Mouse (Mus musculus): Measurements from ENCODE around the gene Dpp10. TPM values are rescaled to one million over a fixed set of nuclear protein-coding genes. Genes with fewer than 3 reads are reported as not detected.

Dpp10 gene
- polyA plus RNA-seq, 1 experiment from 2014 or later: 0.05 TPM

GRCm38 (mm10) chr1:123927278-123928002, 117.9 kb downstream of the Dpp10 start:
- Histone ChIP-seq H3K27ac (ENCODE audit: low read length) (no peak overlapping the region), H3K4me3 (ENCODE audit: low read depth, low read length) (no peak overlapping the region), H3K36me3 (ENCODE audit: control insufficient read depth, insufficient read depth) (no peaks in the 10 kb centered on the region), H3K27me3 (ENCODE audit: control insufficient read depth, insufficient read depth, low read depth, low read length) (no peaks in the 10 kb centered on the region), H3K4me2 (ENCODE audit: low read depth, low read length) (no peak overlapping the region), H3K9me3 (replicated peaks; ENCODE audit: control insufficient read depth, low read length) (no peaks in the 10 kb centered on the region), H3K9ac (ENCODE audit: low read depth, low read length) (no peak overlapping the region), H3K4me1 (ENCODE audit: control insufficient read depth, low read depth, low read length) (no peaks in the 10 kb centered on the region)
- ATAC-seq (ENCODE audit: low read depth): no peak

- no peaks in the 10 kb centered on the region for H3K4me1 ChIP-seq (ENCODE audit: control insufficient read depth, low read depth, low read length)
- no peak for ATAC-seq (ENCODE audit: low read depth)
- no peaks in the 10 kb centered on the region for H3K9me3 ChIP-seq (replicated peaks; ENCODE audit: control insufficient read depth, low read length)
- no peaks in the 10 kb centered on the region for H3K36me3 ChIP-seq (ENCODE audit: control insufficient read depth, insufficient read depth)
- no peak overlapping the region for H3K9ac ChIP-seq (ENCODE audit: low read depth, low read length)
- H3K27ac ChIP-seq (ENCODE audit: low read length): no peak overlapping the region
- H3K4me2 ChIP-seq (ENCODE audit: low read depth, low read length): no peak overlapping the region
- no peaks in the 10 kb centered on the region for H3K27me3 ChIP-seq (ENCODE audit: control insufficient read depth, insufficient read depth, low read depth, low read length)
- WGBS (ENCODE audit: insufficient replicate concordance): 31% methylated on average over 1 of the region's 1 CpGs
- H3K4me3 ChIP-seq (ENCODE audit: low read depth, low read length): no peak overlapping the region
Observed at GRCm38 (mm10) chr1:123924905-123925304, 120.5 kb downstream of the Dpp10 start.

GRCm38 (mm10) chr1:123923907-123924306, 121.5 kb downstream of the Dpp10 start:
- Histone ChIP-seq H3K9me3 (replicated peaks; ENCODE audit: control insufficient read depth, low read length) (no peaks in the 10 kb centered on the region), H3K27me3 (ENCODE audit: control insufficient read depth, insufficient read depth, low read depth, low read length) (no peaks in the 10 kb centered on the region), H3K4me2 (ENCODE audit: low read depth, low read length) (no peak overlapping the region), H3K36me3 (ENCODE audit: control insufficient read depth, insufficient read depth) (no peaks in the 10 kb centered on the region), H3K4me1 (ENCODE audit: control insufficient read depth, low read depth, low read length) (no peaks in the 10 kb centered on the region), H3K27ac (ENCODE audit: low read length) (no peak overlapping the region), H3K4me3 (ENCODE audit: low read depth, low read length) (no peak overlapping the region), H3K9ac (ENCODE audit: low read depth, low read length) (no peak overlapping the region)
- 59% methylated on average over 2 of the region's 2 CpGs for WGBS (ENCODE audit: insufficient replicate concordance)
- ATAC-seq (ENCODE audit: low read depth): no peak

- Histone ChIP-seq H3K27ac (ENCODE audit: low read length) (no peak overlapping the region), H3K27me3 (ENCODE audit: control insufficient read depth, insufficient read depth, low read depth, low read length) (no peaks in the 10 kb centered on the region), H3K4me3 (ENCODE audit: low read depth, low read length) (no peak overlapping the region), H3K9me3 (replicated peaks; ENCODE audit: control insufficient read depth, low read length) (no peaks in the 10 kb centered on the region), H3K36me3 (ENCODE audit: control insufficient read depth, insufficient read depth) (no peaks in the 10 kb centered on the region), H3K4me1 (ENCODE audit: control insufficient read depth, low read depth, low read length) (no peaks in the 10 kb centered on the region), H3K9ac (ENCODE audit: low read depth, low read length) (no peak overlapping the region), H3K4me2 (ENCODE audit: low read depth, low read length) (no peak overlapping the region)
- WGBS (ENCODE audit: insufficient replicate concordance): 79% methylated on average over 1 of the region's 1 CpGs
- no peak for ATAC-seq (ENCODE audit: low read depth)
Observed at GRCm38 (mm10) chr1:123919606-123920005, 125.8 kb downstream of the Dpp10 start.

- H3K36me3 ChIP-seq (ENCODE audit: control insufficient read depth, insufficient read depth): no peaks in the 10 kb centered on the region
- no peaks in the 10 kb centered on the region for H3K27me3 ChIP-seq (ENCODE audit: control insufficient read depth, insufficient read depth, low read depth, low read length)
- ATAC-seq (ENCODE audit: low read depth): no peak
- H3K4me3 ChIP-seq (ENCODE audit: low read depth, low read length): no peak overlapping the region
- H3K9ac ChIP-seq (ENCODE audit: low read depth, low read length): no peak overlapping the region
- no peaks in the 10 kb centered on the region for H3K9me3 ChIP-seq (replicated peaks; ENCODE audit: control insufficient read depth, low read length)
- WGBS (ENCODE audit: insufficient replicate concordance): 58% methylated on average over 5 of the region's 5 CpGs
- no peak overlapping the region for H3K27ac ChIP-seq (ENCODE audit: low read length)
- no peaks in the 10 kb centered on the region for H3K4me1 ChIP-seq (ENCODE audit: control insufficient read depth, low read depth, low read length)
- no peak overlapping the region for H3K4me2 ChIP-seq (ENCODE audit: low read depth, low read length)
Observed at GRCm38 (mm10) chr1:123902628-123903027, 142.7 kb downstream of the Dpp10 start.

- ATAC-seq (ENCODE audit: low read depth): no peak
- Histone ChIP-seq H3K9me3 (replicated peaks; ENCODE audit: control insufficient read depth, low read length) (no peaks in the 10 kb centered on the region), H3K4me3 (ENCODE audit: low read depth, low read length) (no peak overlapping the region), H3K4me1 (ENCODE audit: control insufficient read depth, low read depth, low read length) (no peaks in the 10 kb centered on the region), H3K27ac (ENCODE audit: low read length) (no peak overlapping the region), H3K36me3 (ENCODE audit: control insufficient read depth, insufficient read depth) (no peaks in the 10 kb centered on the region), H3K4me2 (ENCODE audit: low read depth, low read length) (no peak overlapping the region), H3K9ac (ENCODE audit: low read depth, low read length) (no peak overlapping the region), H3K27me3 (ENCODE audit: control insufficient read depth, insufficient read depth, low read depth, low read length) (no peaks in the 10 kb centered on the region)
- 58% methylated on average over 4 of the region's 4 CpGs for WGBS (ENCODE audit: insufficient replicate concordance)
Observed at GRCm38 (mm10) chr1:123901218-123901617, 144.1 kb downstream of the Dpp10 start.

- 36% methylated on average over 1 of the region's 1 CpGs for WGBS (ENCODE audit: insufficient replicate concordance)
Observed at GRCm38 (mm10) chr1:123887243-123887642, 158.1 kb downstream of the Dpp10 start.

GRCm38 (mm10) chr1:123846881-123847280, 198.5 kb downstream of the Dpp10 start:
- 75% methylated on average over 3 of the region's 3 CpGs for whole genome bisulfite sequencing (ENCODE audit: insufficient replicate concordance)
- H3K27ac ChIP-seq (ENCODE audit: low read length): no peak overlapping the region
- H3K36me3 ChIP-seq (ENCODE audit: control insufficient read depth, insufficient read depth): no peaks in the 10 kb centered on the region
- no peaks in the 10 kb centered on the region for H3K9me3 ChIP-seq (replicated peaks; ENCODE audit: control insufficient read depth, low read length)
- H3K9ac ChIP-seq (ENCODE audit: low read depth, low read length): no peak overlapping the region
- H3K27me3 ChIP-seq (ENCODE audit: control insufficient read depth, insufficient read depth, low read depth, low read length): no peaks in the 10 kb centered on the region
- no peak overlapping the region for H3K4me3 ChIP-seq (ENCODE audit: low read depth, low read length)
- H3K4me2 ChIP-seq (ENCODE audit: low read depth, low read length): no peak overlapping the region
- no peaks in the 10 kb centered on the region for H3K4me1 ChIP-seq (ENCODE audit: control insufficient read depth, low read depth, low read length)
- ATAC-seq (ENCODE audit: low read depth): no peak

More at GRCm38 (mm10) chr1:123887243-123887642, 158.1 kb downstream of the Dpp10 start:
- Histone ChIP-seq H3K4me3 (ENCODE audit: low read depth, low read length) (no peak overlapping the region), H3K4me2 (ENCODE audit: low read depth, low read length) (no peak overlapping the region), H3K27ac (ENCODE audit: low read length) (no peak overlapping the region), H3K27me3 (ENCODE audit: control insufficient read depth, insufficient read depth, low read depth, low read length) (no peaks in the 10 kb centered on the region), H3K9me3 (replicated peaks; ENCODE audit: control insufficient read depth, low read length) (no peaks in the 10 kb centered on the region), H3K9ac (ENCODE audit: low read depth, low read length) (no peak overlapping the region), H3K36me3 (ENCODE audit: control insufficient read depth, insufficient read depth) (no peaks in the 10 kb centered on the region), H3K4me1 (ENCODE audit: control insufficient read depth, low read depth, low read length) (no peaks in the 10 kb centered on the region)
- ATAC-seq (ENCODE audit: low read depth): no peak

GRCm38 (mm10) chr1:123801206-123801605, 244.2 kb downstream of the Dpp10 start:
- WGBS (ENCODE audit: insufficient replicate concordance): 14% methylated on average over 1 of the region's 1 CpGs
- Histone ChIP-seq H3K4me1 (ENCODE audit: control insufficient read depth, low read depth, low read length) (no peaks in the 10 kb centered on the region), H3K9me3 (replicated peaks; ENCODE audit: control insufficient read depth, low read length) (no peaks in the 10 kb centered on the region), H3K4me2 (ENCODE audit: low read depth, low read length) (no peak overlapping the region), H3K27ac (ENCODE audit: low read length) (no peak overlapping the region), H3K27me3 (ENCODE audit: control insufficient read depth, insufficient read depth, low read depth, low read length) (no peaks in the 10 kb centered on the region), H3K4me3 (ENCODE audit: low read depth, low read length) (no peak overlapping the region), H3K9ac (ENCODE audit: low read depth, low read length) (no peak overlapping the region), H3K36me3 (ENCODE audit: control insufficient read depth, insufficient read depth) (no peaks in the 10 kb centered on the region)
- ATAC-seq (ENCODE audit: low read depth): no peak
